Mouse (Mus musculus) hematopoietic stem cell, adult 5-6 weeks (primary cell): ENCODE measurements around the gene Miip. TPM values are rescaled to one million over a fixed set of nuclear protein-coding genes. Genes with fewer than 3 reads are reported as not detected.

Experiments used
- ATAC-seq, 2 experiments: fragments of 125-278 bp in 1 of 2; replicated peaks in 1 of 2; 2 replicates each; pipeline ENCODE4 v1.8.0; 2016 to 2017; ENCODE audit warnings: inconsistent platforms in 2 of 2, mild to moderate bottlenecking in 2 of 2, moderate number of reproducible peaks in 2 of 2, low read depth in 1 of 2, moderate TSS enrichment in 1 of 2; ENCODE audit not compliant: low FRiP score in 2 of 2, poor library complexity in 2 of 2, severe bottlenecking in 2 of 2, insufficient read depth in 1 of 2, low TSS enrichment in 1 of 2
- total RNA-seq: library from RNA; stranded (forward); fragments of 172-1452, 232-1000 nt; gene quantifications from 2 replicates; pipeline ENCODE4 v1.2.3, GENCODE M21; 2017

Miip gene
- total RNA-seq: 29.5 and 39.4 TPM in 2 replicates

- ATAC-seq: peak; percentile 94 to 97
These were observed at the start of gene Miip, which contains the start of gene Fv1 for GRCm38 (mm10) chr4:147868450-147869031. Gene Miip (minus strand): TSS chr4:147868816. Gene Fv1 (plus strand): TSS chr4:147868979.

GRCm38 (mm10) chr4:147909486-147909885, 40.9 kb upstream of the Miip start:
- no peak for ATAC-seq

GRCm38 (mm10) chr4:147906230-147906629, 37.6 kb upstream of the Miip start:
- ATAC-seq: no peak

GRCm38 (mm10) chr4:147905090-147905659, 36.6 kb upstream of the Miip start:
- ATAC-seq: peak in 1 of 2 experiments; percentile 8; a peak in 1 of 4 replicates

GRCm38 (mm10) chr4:147904313-147905089, 35.9 kb upstream of the Miip start, which contains the start of gene Mfn2:
Gene Mfn2 (minus strand): TSS chr4:147904704.
- ATAC-seq: peak; percentile 91 to 93

- ATAC-seq: no peak
These were observed 35.0 kb upstream of the Miip start for GRCm38 (mm10) chr4:147903601-147904000.

- no peak for ATAC-seq
These were observed 34.4 kb upstream of the Miip start for GRCm38 (mm10) chr4:147902906-147903500.

- ATAC-seq: no peak
These were observed 31.8 kb upstream of the Miip start for GRCm38 (mm10) chr4:147900452-147900851.

GRCm38 (mm10) chr4:147897348-147897747, 28.7 kb upstream of the Miip start:
- no peak for ATAC-seq

GRCm38 (mm10) chr4:147896411-147896810, 27.8 kb upstream of the Miip start:
- ATAC-seq: peak; percentile 30 to 34

- peak; percentile 44 to 55 for ATAC-seq
These were observed 27.3 kb upstream of the Miip start for GRCm38 (mm10) chr4:147895815-147896330.

- no peak for ATAC-seq
These were observed 21.7 kb upstream of the Miip start for GRCm38 (mm10) chr4:147890341-147890740.

GRCm38 (mm10) chr4:147888237-147888636, 19.6 kb upstream of the Miip start:
- no peak; a peak in 1 of 4 replicates for ATAC-seq

GRCm38 (mm10) chr4:147887277-147887676, 18.7 kb upstream of the Miip start:
- ATAC-seq: no peak

GRCm38 (mm10) chr4:147886158-147886557, 17.5 kb upstream of the Miip start:
- no peak for ATAC-seq

GRCm38 (mm10) chr4:147884138-147884537, 15.5 kb upstream of the Miip start:
- ATAC-seq: no peak

GRCm38 (mm10) chr4:147883041-147883440, 14.4 kb upstream of the Miip start:
- no peak for ATAC-seq

GRCm38 (mm10) chr4:147881792-147882191, 13.2 kb upstream of the Miip start:
- ATAC-seq: no peak
